Mouse (Mus musculus) small intestine, adult 2 months (tissue): ENCODE measurements around the gene Olfr875. TPM values are rescaled to one million over a fixed set of nuclear protein-coding genes. Genes with fewer than 3 reads are reported as not detected.
"Not testable (repeated sequence)": the region's sequence is repeated elsewhere in the genome, so short reads cannot be mapped to it uniquely, and the experiment has no call there.

Experiments
- H3K27ac ChIP-seq: fragments of 200-500 bp; 2 replicates; pipeline ENCODE4 v1.5.1; 2012; ENCODE audit warnings: low read depth, low read length, control low read depth, inconsistent platforms; ENCODE audit not compliant: insufficient read depth
- H3K27me3 ChIP-seq: fragments of 200-500 bp; 2 replicates; pipeline ENCODE4 v1.6.1; 2012; ENCODE audit warnings: mild to moderate bottlenecking, moderate library complexity, low read length, inconsistent platforms; ENCODE audit not compliant: control insufficient read depth, insufficient read depth
- H3K36me3 ChIP-seq: fragments of 200-500 bp; 2 replicates; pipeline ENCODE4 v1.6.1; 2012; ENCODE audit warnings: mild to moderate bottlenecking, low read length, control low read depth, inconsistent platforms; ENCODE audit not compliant: control insufficient read depth, insufficient read depth
- H3K4me1 ChIP-seq: fragments of 200-500 bp; 2 replicates; pipeline ENCODE4 v1.6.1; 2012; ENCODE audit warnings: low read length, inconsistent platforms, mixed read lengths; ENCODE audit not compliant: control insufficient read depth, insufficient read depth, insufficient read length
- H3K4me3 ChIP-seq: fragments of 200-500 bp; 2 replicates; pipeline ENCODE4 v1.5.1; 2012; ENCODE audit warnings: low read depth, mild to moderate bottlenecking, control low read depth, inconsistent platforms, low read length, moderate library complexity
- CTCF ChIP-seq: fragments of 200-500 bp; IDR thresholded peaks from 2 replicates; pipeline ENCODE4 v1.5.1; 2012; ENCODE audit warnings: low read depth, mild to moderate bottlenecking, control low read depth, inconsistent platforms, low read length, moderate library complexity, mixed read lengths; ENCODE audit not compliant: insufficient replicate concordance, insufficient read length; ENCODE audit errors: extremely low read depth
- POLR2A ChIP-seq: fragments of 200-500 bp; IDR thresholded peaks from 2 replicates; pipeline ENCODE4 v1.6.1; 2012; ENCODE audit warnings: low read depth, mild to moderate bottlenecking, control low read depth, inconsistent platforms, low read length, moderate library complexity
- WGBS: fragments of 180-500 bp; shearing (Covaris S2); methylation state at CpG from one replicate; pipeline ENCODE4 v1.1.7; 2018; 5-methylcytosine and 5-hydroxymethylcytosine counted together
- polyA plus RNA-seq: library from polyadenylated mRNA; depleted of rRNA; stranded (reverse); fragments of >200 nt; gene quantifications from 2 replicates; pipeline ENCODE4 v1.2.3, GENCODE M21; 2012

Olfr875 gene
- polyA plus RNA-seq, 1 experiment, result not detected

DNA sequence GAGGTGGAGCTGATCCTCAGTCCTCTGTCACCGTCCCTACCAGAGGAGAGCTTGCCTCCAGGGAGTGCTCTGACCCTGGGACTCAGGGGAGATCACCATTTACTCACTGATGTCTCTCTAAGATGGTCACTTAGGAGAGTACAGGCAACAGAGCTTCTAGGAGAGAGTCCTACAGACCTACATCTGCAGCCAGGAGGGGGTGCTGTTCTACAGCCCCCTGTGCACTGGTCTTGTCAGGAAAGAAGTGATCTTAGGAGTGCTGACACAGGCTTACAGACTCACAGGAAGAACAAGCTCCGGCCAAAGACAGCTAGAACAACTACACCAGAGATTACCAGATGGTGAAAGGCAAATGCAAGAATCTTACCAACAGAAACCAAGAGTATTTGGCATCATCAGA lies 9.1 kb upstream of the Olfr875 start:
- Histone ChIP-seq H3K27me3 (no peaks in the 10 kb centered on the region), H3K4me3 (no peak overlapping the region), H3K36me3 (no peaks in the 10 kb centered on the region), H3K27ac (no peak overlapping the region), H3K4me1 (no peaks in the 10 kb centered on the region)
- TF ChIP-seq POLR2A (no peak), CTCF (no peak)
- WGBS, result 35% methylated on average over 2 of the region's 2 CpGs

DNA sequence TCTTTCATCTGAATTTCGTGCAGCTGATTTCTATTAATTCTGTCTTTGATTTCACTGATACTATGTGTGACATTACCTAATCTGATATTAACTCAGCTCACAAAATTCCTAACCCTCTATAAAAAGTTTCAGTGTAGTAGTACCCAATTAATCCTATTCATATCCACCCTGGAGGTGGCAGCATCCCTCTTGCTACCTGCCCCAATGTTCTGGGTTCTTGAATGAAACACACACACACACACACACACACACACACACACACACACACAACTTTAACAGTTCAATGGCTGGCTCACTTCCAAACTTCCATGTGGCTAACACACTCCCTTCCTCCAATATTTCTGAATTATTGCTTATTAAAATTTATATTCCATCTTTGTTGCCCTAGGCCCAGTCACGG lies 996 bp upstream of the Olfr875 start:
- Histone ChIP-seq H3K4me1 (no peaks in the 10 kb centered on the region), H3K27me3 (no peaks in the 10 kb centered on the region), H3K27ac (no peak overlapping the region), H3K4me3 (no peak overlapping the region), H3K36me3 (no peaks in the 10 kb centered on the region)
- 58% methylated on average over 2 of the region's 2 CpGs for WGBS
- TF ChIP-seq CTCF, result no peak
- TF ChIP-seq POLR2A, result no peak

DNA sequence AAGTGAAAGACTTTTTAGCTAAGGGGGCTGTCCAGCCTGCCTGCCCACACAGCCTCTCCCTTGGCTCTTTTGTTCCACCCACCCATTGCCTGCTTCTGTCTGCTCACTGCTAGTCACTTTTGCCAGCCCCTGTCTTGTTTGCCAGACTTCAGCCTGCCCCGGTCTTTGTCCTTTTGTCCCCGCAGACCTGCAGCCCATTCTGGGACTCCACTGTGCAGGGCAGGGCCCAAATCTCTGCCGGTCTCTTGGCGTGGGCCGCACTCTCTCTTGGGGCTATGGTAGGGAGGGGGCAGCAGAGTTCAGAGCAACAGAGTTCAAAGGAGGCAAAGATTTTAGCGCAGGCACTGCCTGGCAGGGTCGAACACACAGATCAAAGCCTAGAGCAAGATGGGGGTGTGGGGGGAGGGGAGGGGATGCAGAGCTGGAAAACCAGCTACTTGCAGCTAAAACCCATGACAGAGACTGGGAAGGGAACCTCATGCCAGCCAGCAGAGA lies 11.2 kb downstream of the Olfr875 start:
- H3K27ac ChIP-seq, result no peak overlapping the region
- no peaks in the 10 kb centered on the region for H3K4me1 ChIP-seq
- H3K27me3 ChIP-seq, result no peaks in the 10 kb centered on the region
- no peaks in the 10 kb centered on the region for H3K36me3 ChIP-seq
- TF ChIP-seq POLR2A (no peak), CTCF (no peak)
- H3K4me3 ChIP-seq, result no peak overlapping the region
- WGBS, result 10% methylated on average over 7 of the region's 7 CpGs

DNA sequence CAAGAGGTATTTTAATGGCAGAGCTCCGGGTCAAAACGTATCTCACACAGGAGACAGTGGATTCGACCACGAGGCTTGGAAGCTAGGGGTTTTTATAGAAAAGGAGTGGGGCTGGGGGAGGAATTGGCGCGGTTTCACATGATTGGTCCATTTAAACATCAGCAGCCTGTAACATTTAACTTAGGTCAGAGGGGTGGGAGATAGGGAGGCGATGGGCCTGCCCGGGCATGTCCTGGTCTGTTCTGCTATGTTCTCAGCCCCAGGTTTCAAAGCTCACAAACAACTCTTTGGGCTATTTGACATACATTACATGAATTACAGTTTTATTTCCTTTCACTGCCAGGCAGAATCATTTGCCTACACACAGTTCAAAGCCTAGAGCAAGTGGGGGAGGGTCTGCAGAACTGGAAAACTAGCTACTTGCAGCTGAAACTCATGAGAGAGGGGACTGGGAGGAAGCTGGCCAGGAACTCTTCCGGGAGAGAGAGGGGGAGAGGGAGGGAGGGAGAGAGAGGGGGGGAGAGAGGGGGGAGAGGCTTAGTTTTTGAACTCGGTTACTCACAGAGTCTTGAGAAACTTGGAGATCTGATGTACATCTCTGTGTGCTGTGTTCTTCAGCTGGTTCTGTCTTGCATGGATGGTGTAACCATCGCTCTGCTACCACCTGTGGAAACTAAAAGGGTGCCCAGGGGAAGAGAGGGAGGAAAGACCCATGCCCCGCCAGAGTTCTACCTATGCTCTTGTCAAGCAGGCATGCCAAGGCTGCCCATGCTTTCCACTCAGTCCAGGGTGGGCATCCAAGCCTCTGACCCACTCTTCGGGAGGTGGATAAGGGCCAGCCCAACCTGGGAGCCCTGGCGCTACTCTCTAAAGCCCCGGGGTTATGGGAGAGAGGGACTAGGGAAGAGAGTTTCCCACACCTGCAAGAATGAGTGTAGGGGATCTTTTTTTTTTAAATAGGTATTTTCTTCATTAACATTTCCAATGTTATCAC lies 12.0 kb downstream of the Olfr875 start:
- not testable (repeated sequence) for H3K27ac ChIP-seq, H3K27me3 ChIP-seq, H3K36me3 ChIP-seq, H3K4me3 ChIP-seq, H3K4me1 ChIP-seq
- 69% methylated on average over 11 of the region's 15 CpGs for WGBS

DNA sequence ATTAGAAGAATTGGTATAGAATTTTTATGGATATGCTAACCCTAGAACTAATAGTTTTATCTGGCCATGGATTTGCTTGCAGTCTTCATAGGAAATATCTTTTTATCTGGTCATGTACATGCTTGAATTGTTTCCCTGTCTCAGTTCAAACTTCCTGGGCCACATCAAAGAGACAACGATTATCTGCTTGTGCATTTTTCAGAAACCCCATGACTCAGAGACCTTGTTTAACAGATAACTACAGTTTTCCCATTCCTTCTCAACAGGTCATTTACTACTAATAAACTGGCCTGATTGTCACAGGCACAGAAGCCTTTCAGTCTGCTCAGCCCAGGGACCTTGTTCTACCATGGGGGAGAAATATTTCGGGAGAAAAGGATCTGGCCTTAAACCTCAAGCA lies 14.8 kb downstream of the Olfr875 start:
- no peaks in the 10 kb centered on the region for H3K4me1 ChIP-seq
- WGBS, result 57% methylated on average over 2 of the region's 2 CpGs
- no peak overlapping the region for H3K4me3 ChIP-seq
- no peaks in the 10 kb centered on the region for H3K27me3 ChIP-seq
- TF ChIP-seq POLR2A, result no peak
- no peak for TF ChIP-seq CTCF
- H3K27ac ChIP-seq, result no peak overlapping the region
- no peaks in the 10 kb centered on the region for H3K36me3 ChIP-seq

DNA sequence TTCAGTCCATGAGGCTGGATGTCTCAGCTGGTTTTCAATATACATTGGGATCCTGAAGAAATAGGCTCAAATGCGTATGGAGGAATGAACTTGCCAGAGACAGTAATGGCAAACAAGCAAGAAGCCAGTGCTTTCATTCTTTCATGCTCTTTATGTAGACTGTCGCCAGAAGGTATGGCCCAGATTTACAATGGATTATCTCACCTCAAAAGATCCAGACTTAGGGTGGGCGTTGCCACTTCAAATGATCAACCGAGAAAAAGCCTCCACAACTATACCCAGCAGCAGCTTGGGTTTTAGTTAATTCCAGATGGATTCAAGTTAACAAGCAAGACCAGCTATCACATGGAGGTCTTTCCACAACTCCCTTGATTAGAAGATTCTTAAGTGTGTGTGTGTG lies 30.4 kb downstream of the Olfr875 start:
- Histone ChIP-seq H3K36me3 (no peaks in the 10 kb centered on the region), H3K4me1 (no peaks in the 10 kb centered on the region), H3K4me3 (no peak overlapping the region), H3K27me3 (no peaks in the 10 kb centered on the region), H3K27ac (no peak overlapping the region)
- 75% methylated on average over 4 of the region's 4 CpGs for WGBS
- TF ChIP-seq CTCF, result no peak
- no peak for TF ChIP-seq POLR2A

DNA sequence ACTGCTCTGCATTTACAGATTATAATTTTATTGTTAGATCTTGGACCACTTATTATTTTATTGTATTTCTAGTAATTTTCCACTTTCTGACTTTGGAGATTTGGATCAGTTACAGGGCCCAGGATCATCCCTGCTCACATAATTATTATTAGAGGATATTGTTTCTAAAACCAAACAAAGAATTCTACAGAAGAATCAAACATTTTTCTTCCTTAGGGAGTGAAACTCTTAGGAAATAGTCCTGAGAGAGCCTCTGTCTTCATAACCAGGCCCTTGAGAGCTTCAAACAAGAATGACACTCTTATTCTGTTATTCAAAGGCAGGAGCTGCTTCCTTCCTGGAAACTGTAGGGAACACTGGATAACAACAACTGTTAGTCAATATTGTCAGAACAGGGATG lies 31.1 kb downstream of the Olfr875 start, which contains the start of gene Olfr876:
Gene Olfr876, plus strand, starts transcription at position 301 of the 400 bp plus-strand sequence.
- H3K4me1 ChIP-seq, result no peaks in the 10 kb centered on the region
- H3K27ac ChIP-seq, result no peak within 1 kb of the TSS
- TF ChIP-seq POLR2A (no peak), CTCF (no peak)

DNA sequence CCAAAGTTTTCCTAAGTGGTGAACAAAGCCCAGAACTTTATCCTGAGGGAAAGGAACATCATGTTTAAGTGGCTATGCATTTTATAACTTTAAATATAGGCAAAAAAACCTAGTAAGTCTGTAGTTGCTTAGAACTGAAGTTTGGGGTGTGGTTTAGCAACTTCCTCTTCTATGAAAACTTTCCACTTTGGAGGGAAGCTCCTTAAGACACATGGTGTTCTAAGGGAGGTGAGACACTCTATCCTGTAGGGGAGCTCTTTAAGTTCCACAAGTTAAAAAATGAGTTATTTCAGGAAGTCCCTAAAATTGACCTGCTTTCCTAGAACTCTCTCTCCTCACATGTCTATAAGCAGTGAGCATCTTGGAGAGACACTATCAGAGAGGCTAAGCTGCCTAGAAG lies 35.6 kb downstream of the Olfr875 start:
- no peaks in the 10 kb centered on the region for H3K27me3 ChIP-seq
- TF ChIP-seq CTCF (no peak), POLR2A (no peak)
- no peak overlapping the region for H3K4me3 ChIP-seq
- no peaks in the 10 kb centered on the region for H3K4me1 ChIP-seq
- H3K36me3 ChIP-seq, result no peaks in the 10 kb centered on the region
- H3K27ac ChIP-seq, result no peak overlapping the region

More for the DNA sequence above, 31.1 kb downstream of the Olfr875 start, which contains the start of gene Olfr876:
- H3K4me3 ChIP-seq, result no peak within 1 kb of the TSS
- no peaks in the 10 kb centered on the region for H3K27me3 ChIP-seq
- H3K36me3 ChIP-seq, result no peaks in the 10 kb centered on the region
